Mouse (Mus musculus) left cerebral cortex, postnatal 10 days (tissue): ENCODE results near the gene Ddi1. TPM values are rescaled to one million over a fixed set of nuclear protein-coding genes. Genes with fewer than 3 reads are reported as not detected.
"Not testable (repeated sequence)": the region's sequence is repeated elsewhere in the genome, so short reads cannot be mapped to it uniquely, and the experiment has no call there.

Experiments
- DNase-seq, 2 experiments: peaks; one replicate each; pipeline ENCODE4 v3.0.0; 2021 to 2022; ENCODE audit warnings: low spot score in 2 of 2, mixed read lengths in 1 of 2; ENCODE audit errors: extremely low spot score in 1 of 2
- intact Hi-C: fragments of 180-260 bp; cut with DNase I; formaldehyde crosslinking; loops from one replicate; pipeline ENCODE4 v1.15.1; 2025
- total RNA-seq, 2 experiments: library from RNA; stranded (reverse); gene quantifications; 2 replicates each; pipeline ENCODE4 v1.2.3; 2021

Ddi1 gene
- not detected for total RNA-seq

- intact Hi-C loops, result no loop called here
- DNase-seq, result no peak
These were observed at the start of gene Ddi1 for GRCm38 (mm10) chr9:6269796-6270280. Gene Ddi1, minus strand, starts transcription at chr9:6269846.

- DNase-seq, result no peak
- intact Hi-C loops, result no loop called here
These were observed 47.5 kb upstream of the Ddi1 start for GRCm38 (mm10) chr9:6317114-6317513.

- DNase-seq, result no peak
- intact Hi-C loops, result no loop called here
These were observed 36.2 kb upstream of the Ddi1 start for GRCm38 (mm10) chr9:6305847-6306246.

GRCm38 (mm10) chr9:6304590-6304989, 34.9 kb upstream of the Ddi1 start:
- DNase-seq, result no peak
- intact Hi-C loops, result no loop called here

GRCm38 (mm10) chr9:6302050-6302449, 32.4 kb upstream of the Ddi1 start:
- intact Hi-C loops, result no loop called here
- no peak for DNase-seq

- DNase-seq, result no peak
- intact Hi-C loops, result no loop called here
These were observed 28.9 kb upstream of the Ddi1 start for GRCm38 (mm10) chr9:6298547-6298946.

- DNase-seq, result no peak
- intact Hi-C loops, result no loop called here
These were observed 19.6 kb upstream of the Ddi1 start for GRCm38 (mm10) chr9:6289211-6289696.

GRCm38 (mm10) chr9:6286770-6287169, 17.1 kb upstream of the Ddi1 start:
- intact Hi-C loops, result no loop called here
- no peak for DNase-seq

- intact Hi-C loops, result no loop called here
- no peak for DNase-seq
These were observed 7.9 kb upstream of the Ddi1 start for GRCm38 (mm10) chr9:6277526-6277925.

- intact Hi-C loops, result no loop called here
- DNase-seq, result no peak
These were observed 6.7 kb upstream of the Ddi1 start for GRCm38 (mm10) chr9:6276395-6276794.

- DNase-seq, result no peak
- intact Hi-C loops, result no loop called here
These were observed 4.8 kb downstream of the Ddi1 start for GRCm38 (mm10) chr9:6264820-6265219.

GRCm38 (mm10) chr9:6257072-6257471, 12.6 kb downstream of the Ddi1 start:
- intact Hi-C loops, result no loop called here
- no peak for DNase-seq

- DNase-seq, result no peak
- intact Hi-C loops, result no loop called here
These were observed 17.7 kb downstream of the Ddi1 start for GRCm38 (mm10) chr9:6251990-6252389.

GRCm38 (mm10) chr9:6250320-6250719, 19.3 kb downstream of the Ddi1 start:
- no peak for DNase-seq
- intact Hi-C loops, result no loop called here

- DNase-seq, intact Hi-C loops: not testable (repeated sequence)
These were observed 33.7 kb downstream of the Ddi1 start for GRCm38 (mm10) chr9:6235982-6236381.

GRCm38 (mm10) chr9:6217505-6217904, 52.1 kb downstream of the Ddi1 start:
- no peak for DNase-seq
- intact Hi-C loops, result no loop called here

GRCm38 (mm10) chr9:6212862-6213261, 56.8 kb downstream of the Ddi1 start:
- no peak for DNase-seq
- intact Hi-C loops, result no loop called here

Other genes with a start within 250 kb of the Ddi1 start
- 1 to 10 TPM; 1.9 to 2.5 TPM for gene Pdgfd, start 101.3 kb downstream of the Ddi1 start, total RNA-seq